Mouse (Mus musculus) midbrain, embryonic 11.5 days (tissue): ENCODE measurements around the gene Nkx2-3. TPM values are rescaled to one million over a fixed set of nuclear protein-coding genes. Genes with fewer than 3 reads are reported as not detected.

Experiments used
- ATAC-seq: fragments of 200-750 bp; cut with Nextera tagmentation; 2 replicates; pipeline ENCODE4 v1.8.0; 2017; ENCODE audit warnings: moderate TSS enrichment, moderate library complexity; ENCODE audit not compliant: low FRiP score
- DNase-seq: peaks from one replicate; pipeline ENCODE4 v3.0.0; 2015; ENCODE audit warnings: low spot score; ENCODE audit errors: missing footprints
- H3K27ac ChIP-seq: fragments of 300-500 bp; sonication (generic); 2 replicates; pipeline ENCODE4 v1.5.1; 2014; ENCODE audit warnings: low read depth, low read length
- H3K27me3 ChIP-seq: fragments of 300-500 bp; sonication (generic); 2 replicates; pipeline ENCODE4 v1.6.1; 2014; ENCODE audit warnings: mild to moderate bottlenecking, low read length, moderate library complexity, mixed read lengths; ENCODE audit not compliant: control insufficient read depth, insufficient read depth
- H3K36me3 ChIP-seq: fragments of 300-500 bp; sonication (generic); 2 replicates; pipeline ENCODE4 v1.6.1; 2014; ENCODE audit warnings: mild to moderate bottlenecking, low read length, moderate library complexity, mixed read lengths; ENCODE audit not compliant: control insufficient read depth, insufficient read depth
- H3K4me1 ChIP-seq: fragments of 300-500 bp; sonication (generic); 2 replicates; pipeline ENCODE4 v1.6.1; 2014; ENCODE audit warnings: low read length; ENCODE audit not compliant: control insufficient read depth, insufficient read depth
- H3K4me2 ChIP-seq: fragments of 300-500 bp; sonication (generic); 2 replicates; pipeline ENCODE4 v1.6.1; 2014; ENCODE audit warnings: mild to moderate bottlenecking, moderate library complexity
- H3K4me3 ChIP-seq: fragments of 300-500 bp; sonication (generic); 2 replicates; pipeline ENCODE4 v1.5.1; 2014; ENCODE audit warnings: low read depth, low read length
- H3K9ac ChIP-seq: fragments of 300-500 bp; sonication (generic); 2 replicates; pipeline ENCODE4 v1.6.1; 2014; ENCODE audit warnings: low read length
- H3K9me3 ChIP-seq: fragments of 300-500 bp; sonication (generic); 2 replicates; pipeline ENCODE4 v1.6.1; 2016; ENCODE audit warnings: low read length; ENCODE audit not compliant: control insufficient read depth
- WGBS: fragments of 180-500 bp; shearing (Covaris S2); extraction: QIAGEN DNeasy Blood & Tissue Kit; methylation state at CpG from one replicate; pipeline ENCODE4 v1.1.7; 2014; 5-methylcytosine and 5-hydroxymethylcytosine counted together
- polyA plus RNA-seq: library from polyadenylated mRNA; unstranded; fragments of >200 nt; fragmentation: Nextera tagmentation; extraction: Ambion mirVana; gene quantifications from 2 replicates; pipeline ENCODE4 v1.2.1, GENCODE M21; 2014

Gene Nkx2-3
- polyA plus RNA-seq, 1 experiment from 2014 or later: 0.60 TPM

DNA sequence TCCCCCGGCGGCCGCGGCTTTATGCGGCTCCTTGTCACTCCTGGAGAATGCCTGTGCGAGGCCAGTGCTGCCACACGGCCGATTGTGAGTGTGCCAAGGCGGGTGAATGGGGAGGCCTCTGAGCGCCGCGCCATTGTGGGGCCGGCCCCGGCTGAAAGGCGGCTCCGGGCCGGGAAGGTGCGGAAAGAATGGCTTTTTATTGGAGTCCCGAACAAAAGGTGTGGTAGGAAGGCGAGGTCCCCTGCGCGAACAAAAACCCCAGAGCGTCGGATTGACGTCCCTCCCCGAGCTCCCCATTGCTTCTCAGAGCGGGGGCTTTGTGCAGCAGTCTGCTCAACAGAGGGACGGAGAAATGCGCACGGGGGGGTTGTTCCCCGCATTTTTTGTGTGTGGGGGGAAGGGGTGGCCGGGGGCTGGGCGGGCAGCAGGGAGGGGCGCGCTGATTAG, 4.3 kb downstream of the Nkx2-3 start:
- H3K4me3 ChIP-seq: peak overlapping the region; percentile 19
- DNase-seq (peak; percentile 97), ATAC-seq (peak; percentile 88)
- peaks cover 94% of the 10 kb centered on the region for H3K27me3 ChIP-seq
- under 1% methylated on average over 35 of the region's 35 CpGs for WGBS
- H3K27ac ChIP-seq: peak overlapping the region; percentile 27; the same call in 1 of the 2 replicates
- H3K36me3 ChIP-seq: no peaks in the 10 kb centered on the region
- peak overlapping the region; percentile 20 for H3K9ac ChIP-seq
- H3K4me1 ChIP-seq: peaks cover 30% of the 10 kb centered on the region
- H3K9me3 ChIP-seq: no peaks in the 10 kb centered on the region
- peak overlapping the region; percentile 55 for H3K4me2 ChIP-seq

DNA sequence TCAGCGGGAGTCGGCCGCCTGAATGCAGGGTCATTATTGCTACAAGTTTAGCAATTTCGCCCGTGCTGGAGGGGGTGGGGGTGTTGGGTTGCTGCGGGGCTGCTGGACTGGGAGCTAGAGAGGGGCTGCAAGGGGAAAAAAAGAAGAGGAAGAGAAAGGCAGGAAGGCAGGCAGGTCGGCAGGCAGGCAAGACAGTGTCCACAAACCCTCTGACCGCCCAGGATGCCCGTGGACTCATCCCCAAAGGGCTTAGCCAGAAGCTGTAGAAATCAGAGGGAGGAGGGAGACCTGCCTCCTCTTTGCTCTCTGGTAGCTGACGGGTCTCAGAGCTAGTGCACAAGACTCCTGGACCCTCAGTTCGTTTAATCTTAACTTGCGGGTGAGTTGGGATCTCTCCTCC, 4.8 kb downstream of the Nkx2-3 start:
- no peaks in the 10 kb centered on the region for H3K9me3 ChIP-seq
- H3K4me2 ChIP-seq: peak overlapping the region; percentile 55
- H3K27me3 ChIP-seq: peaks cover 94% of the 10 kb centered on the region
- H3K36me3 ChIP-seq: no peaks in the 10 kb centered on the region
- H3K4me3 ChIP-seq: peak overlapping the region; percentile 19; the same call in 1 of the 2 replicates
- H3K9ac ChIP-seq: peak overlapping the region; percentile 20; the same call in 1 of the 2 replicates
- H3K4me1 ChIP-seq: peaks cover 28% of the 10 kb centered on the region
- WGBS: 0% methylated on average over 12 of the region's 12 CpGs
- DNase-seq: peak; percentile 96
- peak; percentile 31; the same call in 1 of the 2 replicates for ATAC-seq
- no peak overlapping the region for H3K27ac ChIP-seq

GRCm38 (mm10) chr19:43617761-43618349, 5.7 kb downstream of the Nkx2-3 start:
- no peak overlapping the region for H3K27ac ChIP-seq
- H3K4me3 ChIP-seq: no peak overlapping the region
- DNase-seq: peak; percentile 90
- no peaks in the 10 kb centered on the region for H3K9me3 ChIP-seq
- peaks cover 18% of the 10 kb centered on the region for H3K4me1 ChIP-seq
- peaks cover 94% of the 10 kb centered on the region for H3K27me3 ChIP-seq
- no peaks in the 10 kb centered on the region for H3K36me3 ChIP-seq
- H3K4me2 ChIP-seq: no peak overlapping the region
- 40% methylated on average over 10 of the region's 10 CpGs for WGBS
- H3K9ac ChIP-seq: no peak overlapping the region
- ATAC-seq: no peak

DNA sequence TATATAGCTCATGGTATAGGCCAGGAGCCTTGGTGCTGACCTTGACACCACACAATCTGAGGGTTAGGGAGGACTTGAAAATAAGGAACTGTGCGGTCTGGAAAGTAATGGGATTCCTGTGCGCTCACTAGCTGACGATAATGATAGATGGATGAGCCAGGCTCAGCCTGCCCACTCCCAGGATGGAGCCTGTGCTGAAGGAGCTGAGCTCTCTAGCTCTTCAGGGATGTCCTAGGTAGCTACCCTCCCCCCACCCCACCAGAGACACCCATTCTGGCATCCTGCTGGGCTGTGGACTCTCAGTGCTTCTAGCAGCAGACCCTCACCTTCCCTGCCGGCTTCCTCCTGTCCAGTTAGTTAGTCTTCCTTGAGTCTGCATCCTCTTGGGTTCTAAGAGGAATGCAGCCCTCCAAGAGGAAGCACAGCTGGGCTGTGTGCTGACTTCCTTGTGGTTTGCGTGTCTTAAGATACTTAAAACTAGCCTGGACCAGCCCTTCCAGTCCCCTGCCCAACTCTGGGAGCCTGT, 6.4 kb downstream of the Nkx2-3 start:
- Histone ChIP-seq H3K27me3 (peaks cover 92% of the 10 kb centered on the region), H3K4me1 (peaks cover 17% of the 10 kb centered on the region), H3K9ac (no peak overlapping the region), H3K36me3 (no peaks in the 10 kb centered on the region), H3K4me3 (no peak overlapping the region), H3K4me2 (no peak overlapping the region), H3K9me3 (no peaks in the 10 kb centered on the region), H3K27ac (no peak overlapping the region)
- peak; percentile 91 for DNase-seq
- WGBS: 4% methylated on average over 5 of the region's 5 CpGs
- no peak for ATAC-seq

DNA sequence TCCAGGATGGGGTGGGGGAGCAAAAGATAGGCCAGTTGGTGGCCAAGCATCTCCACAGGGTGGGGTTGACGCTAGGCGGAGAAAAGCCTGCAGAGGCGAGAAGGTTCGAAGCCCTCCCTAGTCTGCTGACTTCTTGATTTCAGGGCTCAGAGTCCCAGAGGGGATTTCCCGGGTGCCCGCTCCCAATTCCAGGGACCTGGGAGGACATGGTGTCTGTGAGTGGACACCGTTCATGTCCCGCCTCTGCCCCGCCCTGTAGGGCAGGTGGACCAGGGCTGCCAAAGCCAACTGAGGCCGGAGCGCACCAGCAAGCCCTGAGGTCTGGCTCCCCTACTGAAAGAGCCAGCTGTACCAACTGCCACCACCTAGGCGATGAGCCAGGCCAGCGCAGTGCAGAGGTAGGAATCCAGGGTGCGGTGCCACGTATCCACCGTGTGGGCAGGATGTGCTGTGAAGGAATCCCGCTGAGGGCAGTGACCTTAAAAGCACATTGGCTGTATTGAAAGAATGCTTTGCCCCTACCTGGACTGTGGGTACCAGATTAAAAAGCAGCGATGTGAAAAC, 7.9 kb downstream of the Nkx2-3 start:
- Histone ChIP-seq H3K4me3 (no peak overlapping the region), H3K9ac (no peak overlapping the region), H3K9me3 (no peaks in the 10 kb centered on the region), H3K27me3 (peaks cover 79% of the 10 kb centered on the region), H3K27ac (no peak overlapping the region), H3K4me2 (no peak overlapping the region), H3K4me1 (peaks cover 10% of the 10 kb centered on the region), H3K36me3 (no peaks in the 10 kb centered on the region)
- DNase-seq: peak; percentile 84
- WGBS: 7% methylated on average over 18 of the region's 18 CpGs
- no peak for ATAC-seq

- Histone ChIP-seq H3K27me3 (peaks cover 42% of the 10 kb centered on the region), H3K4me2 (no peak overlapping the region), H3K27ac (no peak overlapping the region), H3K9ac (no peak overlapping the region), H3K36me3 (no peaks in the 10 kb centered on the region), H3K4me1 (no peaks in the 10 kb centered on the region), H3K4me3 (no peak overlapping the region), H3K9me3 (no peaks in the 10 kb centered on the region)
- ATAC-seq: no peak
- WGBS: 46% methylated on average over 4 of the region's 4 CpGs
- peak; percentile 83 for DNase-seq
These were observed 11.8 kb downstream of the Nkx2-3 start for GRCm38 (mm10) chr19:43623913-43624312.

DNA sequence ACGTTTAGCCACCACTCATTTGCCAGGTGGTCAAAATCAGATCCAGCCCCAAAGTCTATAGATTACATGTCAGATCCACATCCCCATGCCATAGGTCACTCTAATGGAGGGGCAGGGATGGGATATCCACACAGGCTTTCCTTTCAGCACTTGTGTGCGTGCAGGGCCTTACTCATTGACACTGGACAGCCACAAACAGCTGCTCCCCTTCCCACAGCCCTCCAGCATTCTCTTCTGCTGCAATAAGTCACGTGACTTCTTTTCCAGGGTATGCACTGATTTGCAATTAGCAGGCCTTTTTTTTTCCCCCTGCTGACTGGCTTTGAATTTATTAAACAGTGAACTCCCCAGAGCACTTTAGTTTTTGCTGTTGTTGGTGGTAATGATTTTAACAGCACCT, 14.0 kb downstream of the Nkx2-3 start:
- Histone ChIP-seq H3K9ac (no peak overlapping the region), H3K27ac (no peak overlapping the region), H3K4me3 (no peak overlapping the region), H3K27me3 (peaks cover 20% of the 10 kb centered on the region), H3K4me1 (no peaks in the 10 kb centered on the region), H3K36me3 (no peaks in the 10 kb centered on the region), H3K4me2 (no peak overlapping the region), H3K9me3 (no peaks in the 10 kb centered on the region)
- ATAC-seq (no peak), DNase-seq (peak; percentile 82)
- 56% methylated on average over 3 of the region's 3 CpGs for WGBS

- DNase-seq (no peak), ATAC-seq (no peak)
- peaks cover 9% of the 10 kb centered on the region for H3K27me3 ChIP-seq
- H3K27ac ChIP-seq: no peak overlapping the region
- WGBS: 92% methylated on average over 3 of the region's 3 CpGs
- no peaks in the 10 kb centered on the region for H3K9me3 ChIP-seq
- H3K4me1 ChIP-seq: no peaks in the 10 kb centered on the region
- H3K9ac ChIP-seq: no peak overlapping the region
- no peak overlapping the region for H3K4me3 ChIP-seq
- no peak overlapping the region for H3K4me2 ChIP-seq
- H3K36me3 ChIP-seq: no peaks in the 10 kb centered on the region
These were observed 15.2 kb downstream of the Nkx2-3 start for GRCm38 (mm10) chr19:43627345-43627744.

DNA sequence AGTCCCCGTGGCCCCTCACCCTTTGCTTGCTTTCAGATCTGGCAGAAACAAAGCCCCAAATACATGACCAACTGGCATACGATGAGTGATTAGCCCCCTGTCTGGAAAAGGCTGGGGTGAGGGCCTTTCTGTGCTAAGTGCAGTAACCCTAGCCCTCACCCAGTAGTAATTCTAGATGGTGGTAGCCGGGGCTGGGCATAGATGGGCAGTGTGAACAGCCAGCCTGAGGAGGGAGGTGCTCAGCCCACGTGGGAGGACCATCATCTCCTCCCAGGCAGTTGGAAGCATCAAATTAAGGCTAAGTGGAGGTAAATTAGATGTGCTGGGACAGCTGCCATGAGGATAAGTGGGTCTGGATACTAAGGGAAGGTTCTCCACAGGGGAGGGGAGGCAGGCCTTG, 17.0 kb downstream of the Nkx2-3 start:
- H3K4me1 ChIP-seq: no peaks in the 10 kb centered on the region
- WGBS: 59% methylated on average over 4 of the region's 4 CpGs
- no peak overlapping the region for H3K4me2 ChIP-seq
- DNase-seq (peak; percentile 37), ATAC-seq (no peak)
- H3K9me3 ChIP-seq: no peaks in the 10 kb centered on the region
- no peak overlapping the region for H3K27ac ChIP-seq
- H3K27me3 ChIP-seq: no peaks in the 10 kb centered on the region
- H3K9ac ChIP-seq: no peak overlapping the region
- H3K4me3 ChIP-seq: no peak overlapping the region
- H3K36me3 ChIP-seq: no peaks in the 10 kb centered on the region
